ENCODE assay signal across 8 mouse cellular contexts in genomic region chr7:63936188-63936985, GRCm38 (mm10). TPM values are rescaled to one million over a fixed set of nuclear protein-coding genes. Genes with fewer than 3 reads are reported as not detected.
DNase-seq lines count a peak whose midpoint lies in the region; ATAC-seq and TF ChIP-seq lines count a peak whose summit lies in the region.

No protein-coding gene starts in this region.

- WGBS in embryonic facial prominence, embryonic 11.5 days: under 1% methylated on average over 34 of the region's 34 CpGs
- under 1% methylated on average over 34 of the region's 34 CpGs for WGBS in limb, embryonic 15.5 days
- WGBS in midbrain, postnatal 0 days: under 1% methylated on average over 34 of the region's 34 CpGs

- peaks cover 3% of the 10 kb centered on the region for H3K4me1 ChIP-seq in embryonic facial prominence, embryonic 11.5 days (ENCODE audit: control insufficient read depth, insufficient read depth, low read length)
- H3K4me1 ChIP-seq in limb, embryonic 15.5 days: peaks cover 40% of the 10 kb centered on the region
- H3K4me1 ChIP-seq in midbrain, postnatal 0 days (ENCODE audit: insufficient read depth, low read length): peaks cover 11% of the 10 kb centered on the region; the same call in 1 of the 2 replicates

- peak; percentile 79 to 81 for DNase-seq in left cerebral cortex, adult 18-20 months (ENCODE audit: low spot score in 2 of 2)
- no peak for DNase-seq in left cerebral cortex, adult 11 months (ENCODE audit: low spot score)
- DNase-seq in embryonic facial prominence, embryonic 11.5 days (ENCODE audit: low spot score): peak; percentile 66
- DNase-seq in kidney, adult 11 months: peak; percentile 89
- DNase-seq in midbrain, postnatal 0 days (ENCODE audit: low spot score): peak; percentile 69
- DNase-seq in spleen, postnatal 14 days (ENCODE audit: low spot score in 2 of 2): peak; percentile 65 to 74

- TF ChIP-seq CTCF in midbrain, postnatal 0 days (IDR thresholded peaks at IDR 0.05): peak; percentile 62

- ATAC-seq in embryonic facial prominence, embryonic 11.5 days (replicated peaks; ENCODE audit: insufficient number of reproducible peaks, low FRiP score, low TSS enrichment, low read depth): no peak
- ATAC-seq in granulocyte monocyte progenitor cell, adult 5-6 weeks (replicated peaks; ENCODE audit: poor library complexity, severe bottlenecking): peak; percentile 20
- no peak for ATAC-seq in limb, embryonic 15.5 days (ENCODE audit: insufficient number of reproducible peaks, low FRiP score, low TSS enrichment, low read depth)
- no peak for ATAC-seq in midbrain, postnatal 0 days (ENCODE audit: low FRiP score)

- H3K27ac ChIP-seq in embryonic facial prominence, embryonic 11.5 days (replicated peaks; ENCODE audit: low read depth, low read length): no peak overlapping the region; the same call in 1 of the 2 replicates
- H3K27ac ChIP-seq in limb, embryonic 15.5 days: peak overlapping the region; percentile 95
- peak overlapping the region; percentile 38; the same call in 1 of the 2 replicates for H3K27ac ChIP-seq in midbrain, postnatal 0 days (ENCODE audit: low read depth, low read length)

- H3K36me3 ChIP-seq in embryonic facial prominence, embryonic 11.5 days (replicated peaks; ENCODE audit: control insufficient read depth, insufficient read depth, low read depth, low read length): no peaks in the 10 kb centered on the region
- no peaks in the 10 kb centered on the region for H3K36me3 ChIP-seq in limb, embryonic 15.5 days
- no peaks in the 10 kb centered on the region for H3K36me3 ChIP-seq in midbrain, postnatal 0 days (ENCODE audit: insufficient read depth, low read length)

- H3K4me3 ChIP-seq in embryonic facial prominence, embryonic 11.5 days (ENCODE audit: low read depth, low read length): peak overlapping the region; percentile 87
- peak overlapping the region; percentile 83 for H3K4me3 ChIP-seq in limb, embryonic 15.5 days
- H3K4me3 ChIP-seq in midbrain, postnatal 0 days (ENCODE audit: low read depth, low read length): peak overlapping the region; percentile 98

- H3K4me2 ChIP-seq in embryonic facial prominence, embryonic 11.5 days (ENCODE audit: low read depth, low read length): peak overlapping the region; percentile 96
- peak overlapping the region; percentile 90 for H3K4me2 ChIP-seq in limb, embryonic 15.5 days
- peak overlapping the region; percentile 95 for H3K4me2 ChIP-seq in midbrain, postnatal 0 days (ENCODE audit: low read depth, low read length, poor library complexity, severe bottlenecking)

- no peaks in the 10 kb centered on the region for H3K27me3 ChIP-seq in embryonic facial prominence, embryonic 11.5 days (ENCODE audit: control insufficient read depth, insufficient read depth, low read length)
- H3K27me3 ChIP-seq in limb, embryonic 15.5 days: no peaks in the 10 kb centered on the region
- H3K27me3 ChIP-seq in midbrain, postnatal 0 days (ENCODE audit: insufficient read depth, low read length): no peaks in the 10 kb centered on the region

- peak overlapping the region; percentile 30; the same call in 1 of the 2 replicates for H3K9ac ChIP-seq in embryonic facial prominence, embryonic 11.5 days (replicated peaks; ENCODE audit: low read length)
- H3K9ac ChIP-seq in limb, embryonic 15.5 days: peak overlapping the region; percentile 87
- peak overlapping the region; percentile 94 for H3K9ac ChIP-seq in midbrain, postnatal 0 days (replicated peaks; ENCODE audit: low read length, poor library complexity, severe bottlenecking)

- no peaks in the 10 kb centered on the region for H3K9me3 ChIP-seq in embryonic facial prominence, embryonic 11.5 days (replicated peaks; ENCODE audit: control insufficient read depth, low read length)
- H3K9me3 ChIP-seq in limb, embryonic 15.5 days: no peaks in the 10 kb centered on the region
- no peaks in the 10 kb centered on the region for H3K9me3 ChIP-seq in midbrain, postnatal 0 days (ENCODE audit: low read length)

RNA-seq across cellular contexts. Expression of gene Klf13, which starts 2.3 kb away (rescaled TPM):
- 100 to 1,000 TPM; 145 to 159 TPM for total RNA-seq in left cerebral cortex, adult 18-20 months (2021)
- 19.9 and 20.3 TPM in 2 replicates for polyA plus RNA-seq in embryonic facial prominence, embryonic 11.5 days (2014; fragmentation: Nextera tagmentation; extraction: Ambion mirVana)
- total RNA-seq in granulocyte monocyte progenitor cell, adult 5-6 weeks (2014; fragmentation: Nextera tagmentation): 39.9 and 51.5 TPM in 2 replicates
- total RNA-seq in granulocyte monocyte progenitor cell, adult 5-6 weeks (2017): 11.6 and 24.0 TPM in 2 replicates
- 31.3 and 33.4 TPM in 2 replicates for polyA plus RNA-seq in limb, embryonic 15.5 days (2015; fragmentation: Nextera tagmentation; extraction: Ambion mirVana)
- total RNA-seq in midbrain, postnatal 0 days (2014; rRNA removed): 26.6 and 26.7 TPM in 2 replicates
- polyA plus RNA-seq in midbrain, postnatal 0 days (2015; fragmentation: Nextera tagmentation; extraction: Ambion mirVana): 19.7 and 21.5 TPM in 2 replicates

RNA-seq across cellular contexts. Expression of gene E030018B13Rik, which starts 19.7 kb away (rescaled TPM):
- total RNA-seq in left cerebral cortex, adult 18-20 months (2021): not detected
- not detected in 2 replicates for polyA plus RNA-seq in embryonic facial prominence, embryonic 11.5 days (2014; fragmentation: Nextera tagmentation; extraction: Ambion mirVana)
- not detected in 2 replicates for total RNA-seq in granulocyte monocyte progenitor cell, adult 5-6 weeks (2014; fragmentation: Nextera tagmentation)
- total RNA-seq in granulocyte monocyte progenitor cell, adult 5-6 weeks (2017): not detected in 2 replicates
- polyA plus RNA-seq in limb, embryonic 15.5 days (2015; fragmentation: Nextera tagmentation; extraction: Ambion mirVana): not detected in 2 replicates
- total RNA-seq in midbrain, postnatal 0 days (2014; rRNA removed): not detected in 2 replicates
- not detected in 2 replicates for polyA plus RNA-seq in midbrain, postnatal 0 days (2015; fragmentation: Nextera tagmentation; extraction: Ambion mirVana)

Comparison
In these comparisons a context has a peak if more than half of its experiments do, and no peak if none do; other contexts are left out.
1. H3K9ac ChIP-seq: peak in every context shown above with its lines; median percentile 94 in midbrain, postnatal 0 days; 87 in limb, embryonic 15.5 days; 30 in embryonic facial prominence, embryonic 11.5 days.